Mouse (Mus musculus): ENCODE measurements around the gene Arid1b. TPM values are rescaled to one million over a fixed set of nuclear protein-coding genes. Genes with fewer than 3 reads are reported as not detected.

Gene Arid1b
- total and polyA plus RNA-seq, 3 experiments: 11.8 to 27.8 (median 26.8) TPM

DNA sequence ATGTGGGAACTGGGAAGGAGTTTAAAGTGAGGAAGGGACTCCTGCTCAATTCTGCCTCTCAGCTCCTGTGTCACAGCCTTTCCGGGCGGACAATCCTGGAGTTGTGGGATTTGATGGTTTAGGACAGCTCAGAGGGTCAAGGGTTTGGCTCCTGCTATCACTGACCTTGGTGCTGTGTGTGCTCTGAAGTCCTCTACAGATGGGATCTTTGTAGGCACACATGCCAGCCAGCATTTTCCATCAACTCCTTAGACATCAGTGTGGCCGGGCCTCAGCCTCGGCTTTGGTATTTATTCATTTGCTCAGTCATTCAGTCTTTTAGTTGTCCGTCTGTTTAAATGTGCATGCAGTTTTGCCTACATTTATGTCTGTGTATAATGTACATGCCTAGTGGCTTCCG is 206.5 kb downstream of the Arid1b start:
- WGBS: 96% methylated on average over 6 of the region's 6 CpGs
- no peak overlapping the region for H3K27ac ChIP-seq
- no peaks in the 10 kb centered on the region for H3K27me3 ChIP-seq (ENCODE audit: control insufficient read depth, insufficient read depth, low read length)
- H3K4me3 ChIP-seq: no peak overlapping the region
- peaks cover 5% of the 10 kb centered on the region; the same call in 1 of the 2 replicates for H3K79me2 ChIP-seq (replicated peaks; ENCODE audit: control insufficient read depth, insufficient read depth, low read length)
- no peak overlapping the region for H3K9ac ChIP-seq (ENCODE audit: low read depth, low read length)
- TF ChIP-seq POLR2A (IDR thresholded peaks at IDR 0.05; ENCODE audit: insufficient read depth, low read depth, low read length): no peak
- no peak for TF ChIP-seq CTCF (IDR thresholded peaks at IDR 0.05)
- TF ChIP-seq EP300 (IDR thresholded peaks at IDR 0.05; ENCODE audit: insufficient read depth, low read depth, low read length): no peak
- DNase-seq: no peak
- H3K4me1 ChIP-seq (ENCODE audit: control insufficient read depth, insufficient read depth, low read length): peaks cover 21% of the 10 kb centered on the region
- peaks cover 2% of the 10 kb centered on the region for H3K36me3 ChIP-seq (ENCODE audit: control insufficient read depth, insufficient read depth, low read length)
- intact Hi-C loops (cut with DNase I): loop anchor here (5.0 kb wide), 1 partner anchor 117 kb away; no protein-coding TSS in a partner anchor

DNA sequence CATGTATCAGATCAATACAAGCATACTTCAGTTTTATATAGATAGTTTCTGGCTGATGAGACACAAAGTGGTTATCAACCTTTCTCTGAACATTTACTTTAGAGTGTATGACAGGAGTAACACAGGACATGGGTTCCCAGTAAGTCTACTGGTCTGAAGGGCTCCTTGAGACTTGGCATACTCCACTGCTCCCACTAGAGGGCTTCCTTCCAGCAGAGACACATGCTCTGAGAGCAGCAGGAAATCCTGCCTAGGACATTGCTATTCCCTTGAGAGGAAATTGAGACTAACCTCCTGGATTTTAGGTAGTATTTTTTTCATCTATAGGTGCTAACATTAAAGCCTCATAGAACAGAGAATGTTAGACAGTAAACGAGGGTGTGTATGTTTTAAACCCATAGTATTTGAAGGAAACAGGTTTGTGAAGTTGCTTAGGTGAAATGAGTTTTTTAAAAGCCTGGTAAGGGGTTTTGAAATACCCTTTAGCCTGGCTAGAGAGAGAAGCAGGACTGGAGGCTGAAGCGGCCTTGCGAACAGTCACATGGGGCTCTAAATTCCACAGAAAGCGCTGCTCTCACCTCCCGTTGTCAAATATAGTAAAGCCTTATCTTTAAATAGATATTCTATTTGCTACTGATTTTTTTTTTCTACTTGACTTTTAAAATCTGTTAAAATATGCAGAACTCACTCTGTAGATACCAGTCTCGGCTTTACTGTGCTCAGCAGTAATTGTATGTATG is 207.9 kb downstream of the Arid1b start:
- TF ChIP-seq CTCF (IDR thresholded peaks at IDR 0.05) (peak; percentile 93), EP300 (IDR thresholded peaks at IDR 0.05; ENCODE audit: insufficient read depth, low read depth, low read length) (peak; percentile 93), POLR2A (IDR thresholded peaks at IDR 0.05; ENCODE audit: insufficient read depth, low read depth, low read length) (no peak)
- H3K4me3 ChIP-seq: no peak overlapping the region
- WGBS: 17% methylated on average over 6 of the region's 6 CpGs
- peak overlapping the region; percentile 58 for H3K27ac ChIP-seq
- no peak overlapping the region for H3K9ac ChIP-seq (ENCODE audit: low read depth, low read length)
- no peaks in the 10 kb centered on the region for H3K27me3 ChIP-seq (ENCODE audit: control insufficient read depth, insufficient read depth, low read length)
- peaks cover 3% of the 10 kb centered on the region; the same call in 1 of the 2 replicates for H3K79me2 ChIP-seq (replicated peaks; ENCODE audit: control insufficient read depth, insufficient read depth, low read length)
- peaks cover 2% of the 10 kb centered on the region for H3K36me3 ChIP-seq (ENCODE audit: control insufficient read depth, insufficient read depth, low read length)
- peaks cover 24% of the 10 kb centered on the region for H3K4me1 ChIP-seq (ENCODE audit: control insufficient read depth, insufficient read depth, low read length)
- DNase-seq: peak in 1 of 2 experiments; percentile 70
- intact Hi-C loops (cut with DNase I): loop anchor here (2.0 to 5.0 kb wide), 2 partner anchors 115 to 193 kb away; no protein-coding TSS in a partner anchor

DNA sequence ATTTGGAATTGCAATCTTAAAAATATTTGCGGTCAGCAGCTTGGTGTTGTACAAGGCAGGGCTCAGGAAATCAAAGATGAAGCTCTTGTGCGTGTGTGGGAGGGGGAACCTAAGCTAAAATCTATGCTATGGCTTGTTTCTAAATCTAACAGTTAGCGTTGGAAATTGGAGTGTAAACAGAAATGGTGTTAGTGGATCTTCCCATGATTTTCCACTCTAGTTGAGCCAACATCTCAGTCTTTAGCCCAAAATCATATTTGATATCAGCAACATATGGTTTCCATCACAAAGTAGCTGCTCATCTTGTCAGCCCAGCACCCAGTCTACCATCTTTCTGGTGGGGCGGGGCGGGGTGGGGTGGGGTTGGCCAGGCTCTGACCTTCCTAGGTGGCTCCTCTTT is 208.6 kb downstream of the Arid1b start:
- Histone ChIP-seq H3K4me1 (ENCODE audit: control insufficient read depth, insufficient read depth, low read length) (peaks cover 24% of the 10 kb centered on the region), H3K79me2 (replicated peaks; ENCODE audit: control insufficient read depth, insufficient read depth, low read length) (peaks cover 3% of the 10 kb centered on the region; the same call in 1 of the 2 replicates), H3K27me3 (ENCODE audit: control insufficient read depth, insufficient read depth, low read length) (no peaks in the 10 kb centered on the region), H3K27ac (peak overlapping the region; percentile 58; the same call in 1 of the 2 replicates), H3K4me3 (no peak overlapping the region), H3K9ac (ENCODE audit: low read depth, low read length) (no peak overlapping the region), H3K36me3 (ENCODE audit: control insufficient read depth, insufficient read depth, low read length) (peaks cover 2% of the 10 kb centered on the region)
- TF ChIP-seq CTCF (IDR thresholded peaks at IDR 0.05) (no peak), EP300 (IDR thresholded peaks at IDR 0.05; ENCODE audit: insufficient read depth, low read depth, low read length) (no peak), POLR2A (IDR thresholded peaks at IDR 0.05; ENCODE audit: insufficient read depth, low read depth, low read length) (no peak)
- intact Hi-C loops (cut with DNase I): loop anchor here (2.0 to 5.0 kb wide), 2 partner anchors 115 to 192 kb away; no protein-coding TSS in a partner anchor
- DNase-seq: no peak
- 73% methylated on average over 5 of the region's 5 CpGs for WGBS

DNA sequence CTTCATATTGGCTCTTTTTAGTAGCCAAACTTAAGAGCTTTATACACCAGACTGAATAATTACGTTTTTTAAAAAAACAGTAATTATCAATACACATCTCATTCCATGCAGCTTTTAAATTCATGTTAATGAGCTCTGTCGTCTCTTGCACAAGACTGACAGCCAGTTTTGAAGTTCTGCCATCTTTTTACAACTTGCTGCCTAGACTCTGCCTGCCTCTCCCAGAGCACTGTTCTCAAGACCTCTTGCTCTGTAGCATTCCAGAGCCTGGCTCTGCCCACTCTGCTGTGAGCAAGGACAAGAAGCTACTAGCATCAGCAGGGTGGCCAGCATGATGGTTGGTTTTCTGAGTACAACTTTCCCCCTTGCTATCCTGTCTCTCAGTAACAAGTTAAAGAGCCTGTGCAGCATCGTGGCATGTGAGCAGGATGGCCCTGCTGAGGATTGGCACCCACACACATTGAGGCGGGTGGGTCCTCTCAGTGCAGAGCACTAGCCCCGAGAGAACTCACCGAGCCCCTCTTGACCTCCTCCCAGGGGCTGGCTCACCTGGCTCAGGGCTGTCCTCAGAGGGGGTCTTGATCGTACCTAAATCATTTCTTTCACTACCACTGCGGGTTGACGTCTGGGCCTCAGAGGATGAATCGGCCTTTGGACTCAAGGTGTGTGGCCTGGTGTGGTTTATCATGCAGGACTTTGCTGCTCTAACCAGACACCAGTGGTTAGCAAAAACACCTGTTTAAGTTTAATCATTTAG is 209.4 kb downstream of the Arid1b start:
- 84% methylated on average over 10 of the region's 10 CpGs for WGBS

DNA sequence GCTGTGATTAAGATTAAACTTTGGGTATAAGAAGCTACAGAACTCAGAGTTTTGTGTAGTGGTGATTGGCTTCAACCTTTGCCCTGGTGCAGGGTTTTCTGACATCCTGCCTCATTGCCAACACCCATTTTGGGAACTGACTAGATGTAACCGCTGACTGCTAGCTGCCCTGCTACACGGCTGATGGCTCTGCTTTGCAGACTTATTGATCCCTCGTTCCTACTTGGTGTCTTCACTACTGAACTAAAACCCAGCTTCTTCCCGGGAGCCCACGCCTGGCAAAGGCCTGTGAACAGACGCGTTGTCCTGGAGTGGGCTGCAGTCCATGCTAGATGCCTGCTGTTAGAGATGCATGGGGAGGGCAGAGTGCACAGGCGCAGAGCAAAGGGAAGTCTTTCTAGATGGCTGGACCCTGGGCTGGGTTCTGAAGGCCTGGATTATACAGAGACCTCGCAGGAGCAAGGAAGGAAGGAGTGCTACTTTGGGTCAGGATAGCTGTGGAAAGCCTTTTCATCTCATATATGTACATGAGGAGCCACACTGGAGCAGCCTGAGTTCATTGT is 210.1 kb downstream of the Arid1b start:
- H3K27ac ChIP-seq: no peak overlapping the region
- DNase-seq: no peak
- TF ChIP-seq POLR2A (IDR thresholded peaks at IDR 0.05; ENCODE audit: insufficient read depth, low read depth, low read length): no peak
- TF ChIP-seq CTCF (IDR thresholded peaks at IDR 0.05): no peak
- TF ChIP-seq EP300 (IDR thresholded peaks at IDR 0.05; ENCODE audit: insufficient read depth, low read depth, low read length): no peak
- H3K27me3 ChIP-seq (ENCODE audit: control insufficient read depth, insufficient read depth, low read length): no peaks in the 10 kb centered on the region
- peaks cover 5% of the 10 kb centered on the region; the same call in 1 of the 2 replicates for H3K79me2 ChIP-seq (replicated peaks; ENCODE audit: control insufficient read depth, insufficient read depth, low read length)
- WGBS: 78% methylated on average over 9 of the region's 9 CpGs
- intact Hi-C loops (cut with DNase I): loop anchor here (5.0 kb wide), 1 partner anchor 113 kb away; no protein-coding TSS in a partner anchor
- H3K4me3 ChIP-seq: no peak overlapping the region
- peaks cover 2% of the 10 kb centered on the region for H3K36me3 ChIP-seq (ENCODE audit: control insufficient read depth, insufficient read depth, low read length)
- H3K9ac ChIP-seq (ENCODE audit: low read depth, low read length): no peak overlapping the region
- peaks cover 22% of the 10 kb centered on the region for H3K4me1 ChIP-seq (ENCODE audit: control insufficient read depth, insufficient read depth, low read length)

More for the DNA sequence above, 209.4 kb downstream of the Arid1b start:
- H3K36me3 ChIP-seq (ENCODE audit: control insufficient read depth, insufficient read depth, low read length): peaks cover 2% of the 10 kb centered on the region
- no peak overlapping the region for H3K4me3 ChIP-seq
- intact Hi-C loops (cut with DNase I): loop anchor here (2.0 to 5.0 kb wide), 2 partner anchors 114 to 191 kb away; no protein-coding TSS in a partner anchor
- TF ChIP-seq POLR2A (IDR thresholded peaks at IDR 0.05; ENCODE audit: insufficient read depth, low read depth, low read length): no peak
- no peak for TF ChIP-seq CTCF (IDR thresholded peaks at IDR 0.05)
- no peak for TF ChIP-seq EP300 (IDR thresholded peaks at IDR 0.05; ENCODE audit: insufficient read depth, low read depth, low read length)
- DNase-seq: no peak
- no peaks in the 10 kb centered on the region for H3K27me3 ChIP-seq (ENCODE audit: control insufficient read depth, insufficient read depth, low read length)
- no peak overlapping the region for H3K9ac ChIP-seq (ENCODE audit: low read depth, low read length)
- peaks cover 5% of the 10 kb centered on the region; the same call in 1 of the 2 replicates for H3K79me2 ChIP-seq (replicated peaks; ENCODE audit: control insufficient read depth, insufficient read depth, low read length)
- peaks cover 22% of the 10 kb centered on the region for H3K4me1 ChIP-seq (ENCODE audit: control insufficient read depth, insufficient read depth, low read length)
- H3K27ac ChIP-seq: no peak overlapping the region

Data from heart, adult 2 months (tissue).